Mouse (Mus musculus): ENCODE measurements around the gene Fbxw10.

Fbxw10 gene

DNA sequence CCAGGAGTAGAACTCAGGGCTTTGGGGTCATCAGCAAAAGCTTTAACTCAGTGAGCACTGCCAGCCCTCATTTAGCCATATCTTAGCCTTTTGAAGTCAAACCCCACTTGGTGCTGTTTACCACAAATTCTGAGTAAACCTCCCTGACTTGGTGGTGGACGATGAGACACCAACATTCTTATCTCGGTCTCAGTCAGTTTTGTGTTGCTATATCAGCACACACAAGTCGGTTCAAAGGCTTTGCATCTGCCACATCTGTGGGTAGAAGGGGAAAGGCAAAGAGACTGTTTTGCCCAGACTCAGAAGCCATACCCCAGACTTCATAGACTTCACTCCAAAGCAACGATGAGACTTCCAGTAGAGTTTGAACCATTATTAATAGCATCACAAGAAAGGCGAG lies 2.3 kb upstream of the Fbxw10 start:
- no peak for DNase-seq (ENCODE audit: low read depth)

DNA sequence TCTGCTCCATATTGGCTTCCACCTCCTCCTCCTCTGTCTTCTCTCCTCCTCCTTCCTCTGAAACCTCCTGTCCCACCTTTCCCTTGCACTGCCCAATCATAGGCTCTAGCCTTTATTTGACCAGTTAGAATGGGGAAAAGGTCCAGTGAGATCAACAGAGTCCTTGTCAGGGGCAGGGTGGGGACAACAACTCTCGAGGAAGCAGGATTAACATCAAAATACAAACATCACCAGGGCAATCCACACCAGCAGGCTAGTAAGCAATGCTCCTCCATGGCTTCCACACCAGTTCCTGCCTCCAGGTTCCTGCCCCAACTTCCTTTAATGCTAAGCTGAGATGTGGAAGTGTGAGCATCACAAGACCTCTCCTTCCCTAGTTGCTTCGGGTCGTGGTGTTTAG lies 1.1 kb upstream of the Fbxw10 start:
- DNase-seq (ENCODE audit: low read depth), result no peak

GRCm38 (mm10) chr11:62847655-62848191 lies 854 bp downstream of the Fbxw10 start:
- no peak for DNase-seq (ENCODE audit: low read depth)

DNA sequence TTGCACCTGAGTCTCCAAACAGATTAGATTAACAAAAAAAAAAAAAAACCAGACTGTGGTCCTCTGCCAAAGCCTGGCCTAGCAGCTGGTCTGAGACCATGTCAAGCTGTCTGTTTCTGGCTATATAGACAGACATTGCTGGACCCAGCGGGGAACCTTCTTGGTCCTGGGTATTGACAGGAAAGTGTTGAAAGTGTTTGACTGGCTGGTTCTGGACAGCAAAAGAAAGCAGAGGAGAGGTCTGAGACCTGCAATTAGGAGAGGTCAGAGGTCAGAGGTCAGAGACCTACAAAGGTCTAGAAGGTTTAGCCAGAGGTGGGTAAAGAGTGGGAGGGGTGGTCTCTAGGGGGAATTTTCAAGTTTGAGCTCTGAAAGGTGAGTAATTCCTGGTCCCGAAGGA lies 1.4 kb downstream of the Fbxw10 start:
- DNase-seq (ENCODE audit: low read depth), result no peak

DNA sequence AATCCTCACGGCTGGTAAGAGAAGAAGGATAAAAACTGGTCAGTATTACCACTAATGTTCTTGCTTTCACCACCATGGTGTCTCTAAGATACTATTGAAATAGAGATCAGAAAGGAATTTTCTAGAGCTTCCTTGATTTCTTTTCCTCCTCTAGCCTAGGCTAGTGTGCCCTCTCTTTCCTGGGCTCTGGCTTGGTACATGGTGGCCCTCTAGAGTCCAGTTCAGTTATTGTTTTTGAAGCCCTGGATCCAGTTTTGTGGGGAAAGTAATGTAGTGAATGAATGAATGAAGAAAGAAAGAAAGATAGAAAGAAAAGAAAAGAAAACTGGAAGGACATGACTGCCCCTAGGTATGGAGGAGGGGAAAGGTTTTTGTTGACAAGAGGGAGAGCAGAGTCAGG lies 4.3 kb downstream of the Fbxw10 start:
- DNase-seq (ENCODE audit: low read depth), result no peak

GRCm38 (mm10) chr11:62853334-62853733 lies 6.5 kb downstream of the Fbxw10 start:
- DNase-seq (ENCODE audit: low read depth), result no peak

DNA sequence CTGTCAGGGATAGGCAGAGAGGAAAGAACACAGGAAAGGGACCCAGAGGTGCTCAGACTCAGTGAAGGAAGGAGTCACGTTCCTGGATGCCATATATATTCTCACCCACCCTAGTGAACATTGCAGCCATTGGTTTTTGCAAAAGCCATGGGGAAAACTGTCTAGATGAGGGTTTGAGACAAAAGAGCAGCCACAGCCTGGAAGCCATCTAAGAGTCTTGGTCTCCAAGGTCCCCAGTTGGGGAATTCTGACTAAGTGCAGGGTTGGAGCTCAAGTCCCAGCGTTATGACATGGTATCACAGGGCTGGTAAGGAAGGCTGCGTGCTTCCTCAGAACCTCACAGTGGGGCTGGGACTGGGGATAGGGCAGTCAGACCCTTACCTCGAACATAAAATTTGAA lies 18.7 kb downstream of the Fbxw10 start:
- DNase-seq (ENCODE audit: low read depth), result no peak

DNA sequence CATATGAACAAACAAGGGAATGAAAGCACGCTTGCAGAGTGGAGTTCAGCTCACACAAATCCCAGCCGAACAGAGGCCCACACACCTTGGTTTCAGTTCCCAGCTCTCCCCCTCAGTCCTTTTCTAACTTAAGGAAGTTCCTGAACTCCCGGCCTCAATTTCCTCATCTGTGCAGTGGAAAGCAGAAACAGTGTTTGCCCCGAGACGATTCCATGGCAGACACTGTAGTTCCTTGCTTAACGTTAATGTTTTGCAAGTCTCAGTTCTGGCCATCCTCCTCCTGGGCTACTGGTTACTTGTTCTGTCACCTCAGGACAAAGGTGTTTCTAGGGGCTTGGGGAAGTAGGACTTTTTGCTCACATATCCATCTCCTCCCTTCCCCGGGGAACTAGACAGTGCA lies 19.8 kb downstream of the Fbxw10 start:
- DNase-seq (ENCODE audit: low read depth), result no peak

- DNase-seq (ENCODE audit: low read depth), result no peak
Measured at GRCm38 (mm10) chr11:62869201-62869600, 22.3 kb downstream of the Fbxw10 start.

DNA sequence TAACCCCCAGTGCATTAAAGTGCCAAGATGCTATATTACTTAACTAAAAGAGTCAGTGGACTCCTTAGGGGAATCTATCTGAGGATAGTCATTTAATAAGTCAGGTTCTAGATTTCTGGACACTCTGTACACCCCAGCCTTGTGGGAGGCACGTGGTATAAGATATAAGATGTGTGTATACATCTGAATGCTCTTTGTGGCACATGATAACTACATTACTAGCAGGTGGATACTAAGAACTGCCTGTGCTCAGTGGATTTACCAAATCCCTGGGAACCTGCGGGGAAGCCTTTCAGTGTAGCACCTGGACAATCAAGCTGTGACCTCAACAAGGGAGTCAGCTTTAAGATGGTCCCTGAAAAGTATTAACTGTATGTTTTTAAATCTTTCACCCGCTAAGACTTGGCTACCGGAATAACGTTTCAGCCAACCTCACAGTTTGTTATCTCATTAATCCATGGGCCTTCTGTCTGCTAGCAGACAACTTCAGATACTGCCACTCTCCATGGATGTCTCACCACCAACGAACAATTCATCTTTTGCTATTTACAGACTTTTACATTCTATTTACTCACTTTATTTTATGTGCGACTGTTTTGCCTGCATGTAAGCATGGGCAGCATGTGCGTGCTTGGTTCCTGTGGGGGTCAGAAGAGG lies 23.0 kb downstream of the Fbxw10 start:
- no peak for DNase-seq (ENCODE audit: low read depth)

DNA sequence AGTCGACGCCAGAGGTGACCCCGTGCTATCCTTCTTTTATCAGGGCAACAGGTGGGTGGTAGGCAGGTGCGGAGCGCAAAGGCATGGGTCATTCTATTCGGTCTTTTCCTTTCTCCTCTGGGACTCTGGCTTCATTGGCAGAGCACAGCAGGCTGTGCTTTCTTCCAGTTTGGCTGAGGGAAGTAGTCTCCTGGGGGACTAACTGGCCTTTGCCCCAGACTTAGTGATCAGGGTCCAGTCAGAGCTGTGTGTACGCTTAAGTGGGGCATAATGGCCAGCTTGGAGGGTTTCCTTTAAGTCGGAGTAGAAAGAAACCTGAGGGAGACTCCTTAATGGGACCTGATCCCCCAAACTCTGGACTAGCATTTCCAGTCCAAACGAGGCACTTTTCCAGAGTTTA lies 26.6 kb downstream of the Fbxw10 start:
- DNase-seq (ENCODE audit: low read depth), result no peak

GRCm38 (mm10) chr11:62875696-62876095 lies 28.8 kb downstream of the Fbxw10 start:
- no peak for DNase-seq (ENCODE audit: low read depth)

DNA sequence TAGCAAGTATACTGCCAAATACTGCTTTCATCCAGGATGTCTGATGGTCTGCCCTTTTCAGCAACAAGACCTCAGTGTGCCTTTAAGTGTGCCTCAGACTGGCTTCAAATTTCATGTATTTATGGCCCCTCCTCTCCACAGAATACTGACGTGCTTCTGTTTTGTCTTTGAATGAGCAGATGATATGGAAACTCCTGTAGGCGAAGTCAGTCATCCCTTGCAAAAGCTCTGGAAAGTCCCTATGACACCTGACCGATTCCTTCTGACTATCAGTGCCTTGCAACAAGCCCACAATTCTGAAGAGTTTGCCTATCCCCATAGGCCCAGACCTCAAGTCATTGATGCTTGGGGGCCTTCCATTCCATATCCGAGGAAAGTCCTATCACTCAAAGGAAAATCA lies 29.6 kb downstream of the Fbxw10 start:
- DNase-seq (ENCODE audit: low read depth), result no peak

- no peak for DNase-seq (ENCODE audit: low read depth)
Measured at GRCm38 (mm10) chr11:62877391-62877790, 30.5 kb downstream of the Fbxw10 start.

- DNase-seq (ENCODE audit: low read depth), result no peak
Measured at GRCm38 (mm10) chr11:62878728-62879127, 31.9 kb downstream of the Fbxw10 start.

DNA sequence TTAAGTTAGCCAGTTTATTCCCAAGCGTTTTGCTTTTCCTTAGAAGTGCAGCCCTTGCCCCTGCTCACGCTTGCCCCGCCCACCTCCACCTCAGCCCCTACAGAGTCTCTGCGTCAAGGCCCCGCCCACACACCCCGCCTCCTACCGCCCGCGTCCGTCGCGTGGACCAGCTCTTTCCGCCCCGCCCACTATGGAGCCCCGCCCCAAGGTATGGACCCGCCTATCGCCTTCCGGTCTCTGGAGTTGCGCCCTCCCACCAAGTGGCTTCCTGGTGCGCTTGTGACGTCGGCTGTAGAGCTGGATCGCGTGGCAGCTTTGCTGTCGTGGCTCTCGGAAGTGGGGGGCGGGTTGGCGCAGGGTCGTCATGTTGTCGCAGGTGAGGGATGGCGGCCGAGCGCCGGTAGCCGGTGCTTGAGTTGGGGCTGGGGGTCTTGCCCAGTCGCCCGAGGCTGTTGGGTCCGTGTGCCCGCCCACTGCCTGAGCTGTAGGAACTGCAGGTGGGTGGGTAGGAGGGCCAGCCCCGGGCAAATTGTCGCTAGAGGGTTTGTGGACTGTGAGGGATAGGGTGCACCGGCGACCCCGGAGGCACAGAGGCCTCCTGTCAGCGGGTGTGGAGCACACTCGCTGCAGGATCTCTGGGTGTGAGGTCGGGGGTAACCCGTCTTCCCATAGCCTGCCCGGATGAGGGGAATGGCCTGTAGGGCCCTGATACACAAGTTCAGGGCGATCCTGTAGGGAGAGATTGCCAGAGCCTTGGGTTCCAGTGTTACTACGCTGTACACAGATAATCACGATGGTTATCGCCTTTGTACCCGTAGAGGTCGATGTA lies 32.6 kb downstream of the Fbxw10 start, which contains the start of gene Tvp23b:
Gene Tvp23b, plus strand, starts transcription at position 236 of the 829 bp plus-strand sequence.
- peak; percentile 95 for DNase-seq (ENCODE audit: low read depth)

DNA sequence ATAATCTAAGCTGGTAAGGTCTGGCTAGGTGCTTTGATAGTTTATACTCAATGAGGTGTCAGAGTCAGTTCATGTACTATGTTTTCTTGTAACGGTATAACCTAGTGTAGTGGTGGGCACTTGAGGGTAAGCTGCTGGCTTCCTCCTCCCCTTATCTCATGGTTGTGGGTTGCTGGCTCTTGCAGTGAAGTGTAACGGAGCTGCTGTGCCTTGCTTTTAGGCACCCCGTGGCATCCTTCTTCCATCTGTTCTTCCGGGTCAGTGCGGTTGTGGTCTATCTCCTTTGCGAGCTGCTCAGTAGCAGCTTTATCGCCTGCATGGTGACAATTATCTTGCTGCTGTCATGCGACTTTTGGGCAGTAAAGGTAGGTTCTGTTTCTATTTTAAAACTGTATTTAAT lies 36.5 kb downstream of the Fbxw10 start:
- no peak for DNase-seq (ENCODE audit: low read depth)

GRCm38 (mm10) chr11:62885323-62885722 lies 38.5 kb downstream of the Fbxw10 start:
- no peak for DNase-seq (ENCODE audit: low read depth)

DNA sequence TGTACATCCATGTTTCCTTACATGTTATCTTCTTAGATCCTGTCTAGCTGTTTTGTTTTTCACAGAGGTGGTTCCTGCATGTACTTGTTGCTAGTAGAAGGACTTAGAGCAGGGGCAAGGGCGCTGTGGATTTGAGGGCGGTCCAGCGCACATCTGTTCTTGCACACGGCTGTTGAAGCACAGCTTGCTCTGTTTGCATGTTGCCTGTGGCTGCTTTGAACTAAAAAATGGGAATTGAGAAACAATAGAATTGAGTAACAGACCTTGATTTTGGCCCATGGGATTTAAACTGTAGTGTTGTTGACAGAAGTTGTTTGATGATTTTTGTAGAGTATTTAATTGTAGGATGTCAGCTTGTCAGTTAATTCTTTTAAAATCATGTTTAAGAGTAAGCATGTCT lies 43.9 kb downstream of the Fbxw10 start:
- DNase-seq (ENCODE audit: low read depth), result no peak

- DNase-seq (ENCODE audit: low read depth), result no peak
Measured at GRCm38 (mm10) chr11:62891763-62892162, 44.9 kb downstream of the Fbxw10 start.

DNA sequence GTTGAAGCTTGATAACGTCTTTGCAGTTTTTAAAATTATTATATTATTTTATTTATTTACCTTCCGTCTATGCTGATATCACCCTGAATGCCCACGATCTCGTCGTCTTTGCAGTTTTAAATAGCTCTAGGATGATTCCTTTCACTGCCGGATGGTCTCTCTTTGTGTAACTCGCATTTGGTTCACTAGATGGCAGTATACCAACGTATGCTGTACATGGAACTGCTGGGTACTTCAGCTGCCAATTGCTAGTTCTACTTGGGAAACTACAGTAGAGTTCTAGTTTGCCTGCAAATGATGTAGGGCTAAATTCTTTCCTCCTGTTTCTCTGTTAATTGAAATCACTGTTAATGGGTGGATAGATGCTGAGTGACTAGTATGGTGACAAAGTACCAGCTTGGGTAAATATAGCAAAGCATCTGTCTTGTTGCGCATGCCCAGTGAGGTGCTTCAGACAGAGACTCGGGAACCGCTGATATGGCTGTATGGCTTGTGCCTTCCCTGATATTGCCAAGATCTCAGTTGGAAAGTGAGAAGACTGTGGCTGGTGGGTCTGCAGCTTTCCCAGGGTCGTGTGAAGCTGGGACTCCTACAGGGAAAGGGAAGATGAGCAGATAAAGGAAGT lies 54.9 kb downstream of the Fbxw10 start:
- peak; percentile 46 for DNase-seq (ENCODE audit: low read depth)

- DNase-seq (ENCODE audit: low read depth), result no peak
Measured at GRCm38 (mm10) chr11:62903871-62904495, 57.1 kb downstream of the Fbxw10 start.
